Mouse (Mus musculus) hindbrain, embryonic 15.5 days (tissue): ENCODE results near the gene Mrgpre. TPM values are rescaled to one million over a fixed set of nuclear protein-coding genes. Genes with fewer than 3 reads are reported as not detected.

Experiments used
- ATAC-seq: fragments of 200-750 bp; cut with Nextera tagmentation; 2 replicates; pipeline ENCODE4 v1.8.0; 2017; ENCODE audit warnings: low read depth, moderate number of reproducible peaks, moderate TSS enrichment; ENCODE audit not compliant: low FRiP score
- H3K27ac ChIP-seq: fragments of 300-500 bp; sonication (generic); replicated peaks from 2 replicates; pipeline ENCODE4 v1.5.1; 2015; ENCODE audit warnings: mild to moderate bottlenecking, inconsistent platforms
- H3K27me3 ChIP-seq: fragments of 300-500 bp; sonication (generic); 2 replicates; pipeline ENCODE4 v1.6.1; 2015; ENCODE audit warnings: control low read depth, inconsistent platforms
- H3K36me3 ChIP-seq: fragments of 300-500 bp; sonication (generic); 2 replicates; pipeline ENCODE4 v1.6.1; 2015; ENCODE audit warnings: control low read depth, inconsistent platforms
- H3K4me1 ChIP-seq: fragments of 300-500 bp; sonication (generic); replicated peaks from 2 replicates; pipeline ENCODE4 v1.6.1; 2015; ENCODE audit warnings: control low read depth, inconsistent platforms
- H3K4me2 ChIP-seq: fragments of 300-500 bp; sonication (generic); 2 replicates; pipeline ENCODE4 v1.6.1; 2015; ENCODE audit warnings: moderate library complexity, mild to moderate bottlenecking, inconsistent platforms
- H3K4me3 ChIP-seq: fragments of 300-500 bp; sonication (generic); 2 replicates; pipeline ENCODE4 v1.5.1; 2015; ENCODE audit warnings: mild to moderate bottlenecking, inconsistent platforms
- H3K9ac ChIP-seq: fragments of 300-500 bp; sonication (generic); 2 replicates; pipeline ENCODE4 v1.6.1; 2015; ENCODE audit warnings: inconsistent platforms
- H3K9me3 ChIP-seq: fragments of 300-500 bp; sonication (generic); 2 replicates; pipeline ENCODE4 v1.6.1; 2016; ENCODE audit warnings: control low read depth, inconsistent platforms
- WGBS: fragments of 180-500 bp; shearing (Covaris S2); methylation state at CpG from one replicate; pipeline ENCODE4 v1.1.7; 2015; 5-methylcytosine and 5-hydroxymethylcytosine counted together
- polyA plus RNA-seq: library from polyadenylated mRNA; unstranded; fragments of >200 nt; fragmentation: Nextera tagmentation; extraction: Ambion mirVana; gene quantifications from 2 replicates; pipeline ENCODE4 v1.2.1, GENCODE M21; 2015

Gene Mrgpre
- polyA plus RNA-seq, 1 experiment from 2014 or later = 11.2 TPM

- no peak overlapping the region for H3K9ac ChIP-seq
- H3K27me3 ChIP-seq = no peaks in the 10 kb centered on the region
- no peak overlapping the region for H3K4me2 ChIP-seq
- H3K27ac ChIP-seq = no peak overlapping the region
- no peaks in the 10 kb centered on the region for H3K4me1 ChIP-seq
- no peak overlapping the region for H3K4me3 ChIP-seq
- 60% methylated on average over 1 of the region's 1 CpGs for WGBS
- ATAC-seq = no peak
- H3K9me3 ChIP-seq = no peaks in the 10 kb centered on the region
- peaks cover 37% of the 10 kb centered on the region for H3K36me3 ChIP-seq
Observed at GRCm38 (mm10) chr7:143808909-143809308, 24.6 kb upstream of the Mrgpre start.

GRCm38 (mm10) chr7:143805199-143805624 is 20.9 kb upstream of the Mrgpre start:
- ATAC-seq = 0 out of 2 replicates have a peak, but pooled peaks have one; percentile 41
- H3K4me1 ChIP-seq = no peaks in the 10 kb centered on the region
- no peak overlapping the region for H3K4me2 ChIP-seq
- peaks cover 18% of the 10 kb centered on the region for H3K36me3 ChIP-seq
- H3K9ac ChIP-seq = no peak overlapping the region
- H3K27ac ChIP-seq = no peak overlapping the region
- H3K9me3 ChIP-seq = no peaks in the 10 kb centered on the region
- H3K27me3 ChIP-seq = no peaks in the 10 kb centered on the region
- WGBS = 61% methylated on average over 5 of the region's 5 CpGs
- no peak overlapping the region for H3K4me3 ChIP-seq

- H3K27me3 ChIP-seq = no peaks in the 10 kb centered on the region
Observed at GRCm38 (mm10) chr7:143801195-143802065, 17.1 kb upstream of the Mrgpre start.

GRCm38 (mm10) chr7:143800770-143801169 is 16.5 kb upstream of the Mrgpre start:
- Histone ChIP-seq H3K27me3 (no peaks in the 10 kb centered on the region), H3K9ac (no peak overlapping the region), H3K36me3 (peaks cover 33% of the 10 kb centered on the region), H3K9me3 (no peaks in the 10 kb centered on the region), H3K4me1 (no peaks in the 10 kb centered on the region), H3K4me3 (no peak overlapping the region), H3K4me2 (no peak overlapping the region), H3K27ac (no peak overlapping the region)
- no peak for ATAC-seq
- 95% methylated on average over 1 of the region's 1 CpGs for WGBS

More at GRCm38 (mm10) chr7:143801195-143802065, 17.1 kb upstream of the Mrgpre start:
- Histone ChIP-seq H3K9me3 (no peaks in the 10 kb centered on the region), H3K4me1 (no peaks in the 10 kb centered on the region), H3K4me2 (no peak overlapping the region), H3K9ac (no peak overlapping the region), H3K27ac (no peak overlapping the region), H3K4me3 (no peak overlapping the region), H3K36me3 (peaks cover 34% of the 10 kb centered on the region)
- no peak for ATAC-seq
- WGBS = 92% methylated on average over 8 of the region's 8 CpGs

- WGBS = 90% methylated on average over 4 of the region's 4 CpGs
Observed at GRCm38 (mm10) chr7:143798783-143799182, 14.5 kb upstream of the Mrgpre start.

GRCm38 (mm10) chr7:143793121-143793520 is 8.8 kb upstream of the Mrgpre start:
- Histone ChIP-seq H3K9ac (no peak overlapping the region), H3K27ac (no peak overlapping the region), H3K36me3 (peaks cover 12% of the 10 kb centered on the region), H3K4me1 (no peaks in the 10 kb centered on the region), H3K9me3 (no peaks in the 10 kb centered on the region), H3K4me3 (no peak overlapping the region), H3K27me3 (no peaks in the 10 kb centered on the region), H3K4me2 (no peak overlapping the region)
- 64% methylated on average over 4 of the region's 4 CpGs for WGBS
- ATAC-seq = no peak

More at GRCm38 (mm10) chr7:143798783-143799182, 14.5 kb upstream of the Mrgpre start:
- Histone ChIP-seq H3K9me3 (no peaks in the 10 kb centered on the region), H3K4me1 (no peaks in the 10 kb centered on the region), H3K4me2 (no peak overlapping the region), H3K27me3 (no peaks in the 10 kb centered on the region), H3K9ac (no peak overlapping the region), H3K36me3 (peaks cover 33% of the 10 kb centered on the region), H3K27ac (no peak overlapping the region), H3K4me3 (no peak overlapping the region)
- ATAC-seq = no peak

- Histone ChIP-seq H3K27me3 (no peaks in the 10 kb centered on the region), H3K36me3 (peaks cover 7% of the 10 kb centered on the region; the same call in 1 of the 2 replicates)
- WGBS = 78% methylated on average over 6 of the region's 6 CpGs
Observed at GRCm38 (mm10) chr7:143792336-143792985, 8.2 kb upstream of the Mrgpre start.

GRCm38 (mm10) chr7:143783378-143783995 is 813 bp downstream of the Mrgpre start:
- peak overlapping the region; percentile 87 for H3K4me2 ChIP-seq
- 13% methylated on average over 6 of the region's 6 CpGs for WGBS
- peaks cover 3% of the 10 kb centered on the region; the same call in 1 of the 2 replicates for H3K36me3 ChIP-seq
- peak; percentile 59 for ATAC-seq
- peak overlapping the region; percentile 76 for H3K9ac ChIP-seq
- H3K9me3 ChIP-seq = no peaks in the 10 kb centered on the region
- no peaks in the 10 kb centered on the region for H3K27me3 ChIP-seq
- peaks cover 28% of the 10 kb centered on the region for H3K4me1 ChIP-seq
- H3K4me3 ChIP-seq = peak overlapping the region; percentile 55
- peak overlapping the region; percentile 79 for H3K27ac ChIP-seq

More at GRCm38 (mm10) chr7:143792336-143792985, 8.2 kb upstream of the Mrgpre start:
- Histone ChIP-seq H3K9me3 (no peaks in the 10 kb centered on the region), H3K27ac (no peak overlapping the region), H3K4me3 (no peak overlapping the region), H3K9ac (no peak overlapping the region), H3K4me2 (no peak overlapping the region), H3K4me1 (no peaks in the 10 kb centered on the region)
- no peak for ATAC-seq

- WGBS = 71% methylated on average over 2 of the region's 2 CpGs
- ATAC-seq = no peak
- H3K9ac ChIP-seq = no peak overlapping the region
Observed at GRCm38 (mm10) chr7:143777375-143777774, 6.9 kb downstream of the Mrgpre start.

GRCm38 (mm10) chr7:143776137-143776536 is 8.2 kb downstream of the Mrgpre start:
- WGBS = 33% methylated on average over 3 of the region's 3 CpGs
- no peaks in the 10 kb centered on the region for H3K27me3 ChIP-seq
- H3K9ac ChIP-seq = no peak overlapping the region
- H3K4me1 ChIP-seq = no peaks in the 10 kb centered on the region
- peaks cover 3% of the 10 kb centered on the region; the same call in 1 of the 2 replicates for H3K36me3 ChIP-seq
- H3K4me2 ChIP-seq = no peak overlapping the region
- no peak overlapping the region for H3K4me3 ChIP-seq
- H3K9me3 ChIP-seq = no peaks in the 10 kb centered on the region
- H3K27ac ChIP-seq = no peak overlapping the region
- ATAC-seq = no peak

More at GRCm38 (mm10) chr7:143777375-143777774, 6.9 kb downstream of the Mrgpre start:
- Histone ChIP-seq H3K9me3 (no peaks in the 10 kb centered on the region), H3K36me3 (peaks cover 3% of the 10 kb centered on the region; the same call in 1 of the 2 replicates), H3K27me3 (no peaks in the 10 kb centered on the region), H3K4me3 (no peak overlapping the region), H3K4me1 (no peaks in the 10 kb centered on the region), H3K27ac (no peak overlapping the region), H3K4me2 (no peak overlapping the region)

GRCm38 (mm10) chr7:143769461-143769860 is 14.8 kb downstream of the Mrgpre start:
- no peak overlapping the region for H3K4me2 ChIP-seq
- ATAC-seq = no peak
- H3K4me1 ChIP-seq = no peaks in the 10 kb centered on the region
- H3K27ac ChIP-seq = no peak overlapping the region
- H3K9me3 ChIP-seq = no peaks in the 10 kb centered on the region
- H3K36me3 ChIP-seq = no peaks in the 10 kb centered on the region
- no peak overlapping the region for H3K9ac ChIP-seq
- peaks cover 7% of the 10 kb centered on the region; the same call in 1 of the 2 replicates for H3K27me3 ChIP-seq
- no peak overlapping the region for H3K4me3 ChIP-seq
- WGBS = 64% methylated on average over 1 of the region's 1 CpGs
